Mouse (Mus musculus): ENCODE results near the gene Macrod2.

The Macrod2 gene

DNA sequence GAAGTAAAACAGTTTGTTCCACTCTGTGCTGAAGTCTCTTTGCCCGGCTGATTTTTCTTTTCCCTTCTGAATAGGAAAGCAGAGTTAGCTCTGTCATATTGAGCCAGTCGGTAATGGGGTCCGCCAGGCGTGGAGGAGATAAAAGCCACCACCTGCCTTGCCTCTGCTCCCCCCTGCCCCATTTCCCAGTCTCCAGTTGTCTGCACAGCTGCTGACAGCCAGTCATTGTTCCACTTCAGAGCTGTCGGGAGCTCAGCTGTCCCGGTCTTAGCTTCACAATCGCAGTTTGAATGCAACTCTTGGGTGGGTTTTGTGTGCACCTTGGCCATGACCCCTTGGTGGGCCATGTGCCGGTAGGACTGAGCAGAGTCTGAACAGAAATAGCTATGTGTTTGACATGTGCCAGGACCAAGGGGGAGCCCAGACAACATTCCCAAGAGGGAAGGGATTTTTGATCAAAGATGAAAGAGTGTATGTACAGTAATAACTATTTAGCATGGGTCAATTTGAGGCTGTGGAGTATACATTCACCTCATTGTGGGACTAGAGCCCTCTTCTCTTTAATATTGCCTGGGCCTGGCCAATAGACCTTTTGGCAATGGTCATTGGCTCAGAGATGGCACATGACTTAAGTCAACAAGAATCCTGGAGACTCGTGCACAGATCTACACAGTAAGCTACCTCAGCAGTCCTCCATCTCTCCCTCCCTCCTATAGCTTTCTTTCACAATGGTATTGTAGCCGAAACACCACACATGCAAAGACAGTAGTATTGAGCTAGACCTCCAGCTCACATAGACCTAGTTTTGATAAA, 917.2 kb downstream of the Macrod2 start:
- DNase-seq (ENCODE audit: low read depth), result no peak

DNA sequence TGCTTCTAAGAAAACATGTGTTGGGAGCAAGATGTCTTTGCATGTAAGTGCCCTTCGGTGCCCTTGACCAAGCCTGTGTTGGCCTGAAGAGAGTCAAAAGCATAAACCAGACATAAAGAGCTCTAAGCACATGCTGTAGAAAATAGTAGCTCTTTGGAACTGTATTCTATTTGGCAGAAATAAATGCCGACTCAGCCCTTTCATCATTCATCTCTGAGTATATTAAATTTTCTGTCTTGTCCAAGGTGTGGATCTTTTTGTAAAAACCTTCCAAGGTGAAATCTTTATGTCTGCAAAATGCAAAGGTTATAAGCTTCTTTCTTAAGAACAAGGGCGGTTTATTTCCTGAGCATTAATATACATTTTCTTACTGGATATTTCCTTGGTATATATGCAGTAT, 920.2 kb downstream of the Macrod2 start:
- no peak for DNase-seq (ENCODE audit: low read depth)

DNA sequence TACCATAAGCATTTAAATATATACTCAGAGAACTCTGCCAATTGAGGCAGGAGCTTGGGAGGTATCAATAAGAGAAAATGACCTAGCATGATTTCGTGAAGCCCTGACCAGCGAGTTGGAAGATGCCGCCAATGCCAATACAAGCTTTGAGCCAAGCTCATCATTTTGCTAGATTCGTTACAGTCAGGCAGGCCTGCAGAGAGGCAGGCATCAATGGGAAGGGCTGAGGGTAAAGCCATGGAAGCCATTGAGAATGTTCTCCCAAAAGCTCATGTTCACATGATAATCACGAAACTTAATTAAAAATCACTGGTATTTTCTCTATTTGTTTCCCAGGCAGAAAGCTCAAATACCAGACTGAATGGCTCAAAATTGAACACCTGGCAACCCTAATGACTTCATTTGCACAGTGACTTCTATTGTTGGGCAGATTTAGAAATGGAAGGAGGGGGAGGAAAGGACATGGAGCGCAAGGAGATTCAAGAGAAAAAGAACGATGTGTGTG, 928.9 kb downstream of the Macrod2 start:
- no peak for DNase-seq (ENCODE audit: low read depth)

DNA sequence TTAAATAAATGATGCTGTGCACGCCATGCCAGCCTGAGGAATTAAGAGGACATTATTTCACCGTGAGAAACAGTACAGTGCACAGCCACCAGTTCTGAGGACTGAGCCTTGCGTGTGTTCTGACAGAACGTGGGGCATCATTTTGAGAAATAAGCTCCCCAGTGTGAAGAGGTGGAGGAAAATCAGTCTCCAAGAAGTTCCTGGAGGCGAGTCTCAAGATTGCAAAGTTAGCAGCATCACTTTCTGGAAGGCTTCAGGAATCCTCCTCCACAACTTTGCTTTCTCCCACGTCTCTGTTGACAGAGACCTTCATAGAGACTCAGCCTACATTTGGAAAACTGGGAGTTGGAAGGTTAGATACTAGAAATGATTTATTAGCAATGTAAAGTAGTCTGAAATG, 932.2 kb downstream of the Macrod2 start:
- DNase-seq (ENCODE audit: low read depth), result no peak

DNA sequence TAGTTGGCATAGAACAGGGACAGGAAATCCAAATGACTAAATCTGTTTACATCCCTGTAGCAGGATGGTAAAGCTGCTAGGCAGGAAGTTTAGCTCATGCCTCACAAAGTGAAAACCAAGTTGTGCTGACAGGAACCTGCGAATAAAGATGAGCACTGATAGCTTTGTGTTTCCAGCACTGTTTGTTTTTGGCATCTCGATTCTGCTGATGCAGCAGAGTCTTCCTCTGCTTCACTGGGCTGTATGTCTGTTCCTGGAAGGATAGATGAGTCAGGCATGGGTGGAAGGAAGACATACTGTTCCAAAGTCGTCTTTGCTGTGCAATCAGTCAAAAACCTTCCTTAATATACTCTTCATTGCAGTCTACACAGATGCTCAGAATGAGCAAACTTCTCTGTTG, 942.6 kb downstream of the Macrod2 start:
- DNase-seq (ENCODE audit: low read depth), result no peak

DNA sequence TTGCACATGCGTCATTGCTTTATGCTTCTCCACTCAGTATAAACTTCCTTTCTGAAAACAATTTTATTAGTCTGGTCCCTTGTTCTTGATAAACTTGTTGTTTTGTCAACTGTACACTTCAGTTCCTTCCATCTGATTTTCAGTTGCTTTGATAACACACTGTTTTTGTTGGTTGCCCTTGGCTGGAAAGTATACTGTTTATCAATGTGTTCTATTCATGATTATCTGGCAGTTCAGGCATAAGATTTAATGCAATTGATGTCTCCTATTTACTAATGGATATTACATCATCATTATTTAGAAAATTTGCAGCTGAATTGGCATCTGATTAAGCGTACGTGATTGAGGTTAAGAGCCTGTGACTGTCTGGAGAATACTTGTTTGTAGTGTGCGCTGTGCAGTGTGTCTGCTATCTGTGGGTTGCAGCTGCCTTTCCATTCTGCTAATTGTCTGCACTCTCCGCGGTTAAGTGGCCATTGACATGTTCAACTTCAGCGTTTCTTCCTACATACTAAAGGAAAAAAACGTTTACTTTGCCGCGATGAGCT, 949.0 kb downstream of the Macrod2 start:
- no peak for DNase-seq (ENCODE audit: low read depth)

DNA sequence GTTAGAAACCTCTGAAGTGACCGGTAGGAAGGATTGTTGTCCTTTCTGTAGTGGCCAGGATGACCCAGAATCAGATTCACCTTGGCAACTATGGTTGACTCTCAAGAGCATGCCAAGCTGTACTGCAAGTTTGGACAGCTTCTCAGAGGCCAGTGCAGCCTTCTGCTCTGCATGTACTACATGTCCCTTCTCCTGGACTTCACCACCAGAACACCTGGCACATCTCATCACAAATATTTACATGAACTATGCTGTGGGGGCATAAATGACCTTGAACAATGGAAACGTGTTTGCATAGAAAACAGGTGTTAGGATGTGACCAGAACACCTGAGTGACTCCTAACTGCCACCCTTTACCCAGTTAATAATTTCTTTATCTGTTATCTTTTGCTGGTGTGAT, 957.5 kb downstream of the Macrod2 start:
- no peak for DNase-seq (ENCODE audit: low read depth)

DNA sequence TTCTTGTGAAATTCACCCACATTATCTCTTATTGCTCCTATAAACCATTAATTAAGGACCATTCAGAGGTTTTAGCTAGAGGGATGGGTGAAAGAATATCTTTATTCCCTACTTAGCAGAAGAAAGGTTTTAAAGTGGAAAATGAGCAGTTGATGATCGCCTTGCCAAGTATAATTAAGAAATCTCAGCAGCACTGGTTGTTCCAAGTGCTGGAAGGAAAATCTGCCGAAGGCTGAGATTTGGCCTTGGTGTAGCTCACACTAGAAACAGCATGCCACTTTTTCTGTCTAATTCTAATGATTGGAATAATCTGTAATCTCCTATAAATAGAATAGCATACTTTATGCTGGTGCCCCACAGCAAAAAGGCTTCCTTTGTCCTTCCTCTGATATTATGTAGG, 993.5 kb downstream of the Macrod2 start:
- no peak for DNase-seq (ENCODE audit: low read depth)

DNA sequence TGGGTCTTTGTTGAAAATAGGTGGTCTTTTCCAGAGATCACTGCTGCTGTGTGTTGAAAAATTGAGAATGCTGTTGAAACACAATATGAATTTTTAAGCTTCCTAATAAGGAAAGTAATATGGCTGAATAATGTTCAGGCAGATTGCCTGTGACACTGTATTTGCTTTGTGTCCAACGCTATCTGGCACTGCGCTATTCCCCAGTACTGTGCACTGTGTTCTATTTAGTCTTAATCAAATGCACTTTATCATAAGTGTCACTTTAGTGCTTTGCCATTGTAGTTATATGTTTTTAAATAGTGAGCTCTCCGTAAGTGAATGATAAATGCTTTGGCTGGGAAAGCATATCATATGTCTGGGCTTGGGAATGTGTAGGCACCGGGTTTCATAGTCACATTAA, 996.1 kb downstream of the Macrod2 start:
- no peak for DNase-seq (ENCODE audit: low read depth)

DNA sequence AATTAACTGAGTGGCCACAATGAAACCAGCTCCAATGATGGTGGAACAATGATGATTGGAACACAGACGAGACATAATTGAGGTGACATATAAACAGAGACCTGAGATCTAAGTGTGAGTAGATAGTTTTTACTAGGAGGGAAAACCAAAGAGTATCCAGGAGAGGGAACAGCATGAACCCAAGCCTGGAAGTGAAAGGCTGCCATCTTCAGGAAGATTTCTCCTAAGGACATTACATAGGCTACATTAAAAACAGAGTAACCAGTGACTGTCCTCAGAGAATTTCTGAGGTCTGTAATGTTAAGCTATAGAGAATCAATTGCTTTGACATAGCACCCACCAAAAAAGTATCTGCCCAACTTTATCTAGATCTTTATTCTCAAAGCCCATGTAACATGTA, 999.7 kb downstream of the Macrod2 start:
- no peak for DNase-seq (ENCODE audit: low read depth)

DNA sequence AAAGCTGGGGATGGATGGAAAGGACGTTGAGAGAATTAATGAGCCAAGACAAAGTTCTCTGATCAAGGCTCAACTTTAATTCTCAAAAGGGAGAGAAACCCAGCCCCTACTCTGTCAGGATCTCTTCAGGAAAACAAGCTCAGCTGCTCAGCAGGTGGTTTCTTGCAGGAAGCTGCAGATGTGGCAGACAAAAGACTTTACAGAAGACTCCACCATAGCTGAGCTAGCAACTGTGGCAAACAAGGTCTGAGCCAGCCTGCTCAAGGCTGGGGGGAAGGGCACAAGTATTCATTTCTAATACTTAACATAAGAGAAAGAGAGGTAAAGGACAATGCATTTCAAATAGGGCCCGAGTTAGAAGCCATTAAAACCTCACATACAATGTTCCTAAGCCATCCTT, 1013.7 kb downstream of the Macrod2 start:
- no peak for DNase-seq (ENCODE audit: low read depth)

DNA sequence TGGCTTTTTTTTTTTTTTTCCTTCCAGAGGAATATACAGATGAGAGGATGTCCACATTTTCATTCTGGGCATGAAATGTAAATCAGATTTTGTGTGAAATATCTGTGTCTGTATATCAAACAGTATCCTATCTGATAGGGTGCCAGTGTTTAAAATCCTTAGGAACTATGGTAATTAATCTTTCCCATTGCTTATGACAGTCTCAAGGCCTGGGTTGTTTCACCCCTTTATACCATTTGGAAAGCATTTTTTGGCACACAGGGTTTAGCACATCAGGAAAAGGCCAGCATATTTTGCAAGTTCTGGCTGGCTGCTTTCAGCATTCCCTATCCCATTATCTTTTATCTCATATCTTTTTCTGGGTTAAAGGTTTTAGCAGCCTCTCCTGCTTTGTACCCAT, 1021.3 kb downstream of the Macrod2 start:
- no peak for DNase-seq (ENCODE audit: low read depth)

DNA sequence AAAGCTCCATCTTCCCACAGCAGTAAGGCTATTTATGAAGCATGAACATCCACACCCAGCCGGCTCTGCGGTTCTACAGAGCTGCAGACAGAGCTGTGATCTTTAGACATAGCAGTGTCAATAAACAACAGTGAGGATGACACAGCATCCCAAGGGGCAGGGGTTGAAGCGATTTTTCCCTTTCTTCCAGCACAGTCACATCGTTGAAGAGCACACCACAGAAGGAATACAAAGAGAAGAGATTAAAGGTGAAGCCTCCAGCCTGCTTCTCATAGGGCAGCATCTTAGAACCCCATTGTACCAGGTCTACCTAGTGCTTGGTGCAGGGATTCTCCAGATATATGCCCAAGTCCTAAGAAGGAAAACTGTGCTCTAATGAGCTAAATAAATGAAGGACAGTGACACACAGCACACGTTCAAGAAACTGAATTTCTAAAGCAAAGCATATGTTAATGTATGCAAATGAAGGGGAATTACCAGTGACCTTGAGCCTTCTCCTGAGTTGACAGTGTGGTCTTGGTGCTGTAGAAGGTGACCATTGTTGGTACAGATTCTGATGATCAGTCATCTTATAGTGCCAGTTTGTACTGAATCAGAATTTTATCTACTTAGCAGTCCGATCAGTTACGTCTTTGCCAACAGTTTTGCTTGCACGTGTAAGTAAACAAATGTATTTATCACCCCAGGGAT, 1021.9 kb downstream of the Macrod2 start:
- DNase-seq (ENCODE audit: low read depth), result no peak

DNA sequence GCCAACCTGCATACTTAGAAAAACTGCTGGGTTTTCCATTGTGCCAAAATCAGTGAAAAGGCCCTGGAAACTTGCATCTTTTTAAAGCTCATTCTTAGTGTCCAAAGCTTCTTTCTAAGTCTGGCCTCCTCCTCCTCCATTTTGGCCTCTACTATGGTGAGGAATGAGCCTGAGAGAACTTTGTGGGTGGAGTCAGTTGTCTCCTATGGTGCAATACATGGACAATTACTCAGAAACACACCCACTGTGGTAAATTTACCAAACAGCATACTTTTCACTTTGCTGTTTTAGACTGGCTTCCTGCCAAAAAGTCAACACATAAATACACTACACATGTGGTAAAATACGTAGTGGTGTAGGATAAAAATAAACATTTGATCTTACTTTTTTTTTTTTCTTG, 1024.7 kb downstream of the Macrod2 start:
- DNase-seq (ENCODE audit: low read depth), result no peak

DNA sequence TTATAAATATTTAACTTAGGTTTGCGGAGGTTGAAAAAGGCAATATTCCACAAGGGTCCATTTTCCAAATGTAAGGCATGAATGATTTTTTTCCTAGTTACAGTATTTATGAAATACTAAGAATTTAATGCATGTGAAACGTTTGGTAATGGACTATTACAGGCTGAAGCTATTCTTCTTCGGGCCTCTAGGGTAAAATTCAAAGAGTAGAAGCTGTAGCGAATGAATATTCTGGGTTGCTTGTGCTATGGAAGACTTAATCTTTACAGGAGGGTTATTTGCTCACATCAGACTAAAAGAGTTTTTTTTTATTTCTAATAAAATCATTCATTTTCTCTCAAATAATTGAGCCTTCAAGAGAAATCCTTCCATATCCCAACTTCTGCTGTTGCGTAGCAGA, 1039.0 kb downstream of the Macrod2 start:
- DNase-seq (ENCODE audit: low read depth), result no peak

DNA sequence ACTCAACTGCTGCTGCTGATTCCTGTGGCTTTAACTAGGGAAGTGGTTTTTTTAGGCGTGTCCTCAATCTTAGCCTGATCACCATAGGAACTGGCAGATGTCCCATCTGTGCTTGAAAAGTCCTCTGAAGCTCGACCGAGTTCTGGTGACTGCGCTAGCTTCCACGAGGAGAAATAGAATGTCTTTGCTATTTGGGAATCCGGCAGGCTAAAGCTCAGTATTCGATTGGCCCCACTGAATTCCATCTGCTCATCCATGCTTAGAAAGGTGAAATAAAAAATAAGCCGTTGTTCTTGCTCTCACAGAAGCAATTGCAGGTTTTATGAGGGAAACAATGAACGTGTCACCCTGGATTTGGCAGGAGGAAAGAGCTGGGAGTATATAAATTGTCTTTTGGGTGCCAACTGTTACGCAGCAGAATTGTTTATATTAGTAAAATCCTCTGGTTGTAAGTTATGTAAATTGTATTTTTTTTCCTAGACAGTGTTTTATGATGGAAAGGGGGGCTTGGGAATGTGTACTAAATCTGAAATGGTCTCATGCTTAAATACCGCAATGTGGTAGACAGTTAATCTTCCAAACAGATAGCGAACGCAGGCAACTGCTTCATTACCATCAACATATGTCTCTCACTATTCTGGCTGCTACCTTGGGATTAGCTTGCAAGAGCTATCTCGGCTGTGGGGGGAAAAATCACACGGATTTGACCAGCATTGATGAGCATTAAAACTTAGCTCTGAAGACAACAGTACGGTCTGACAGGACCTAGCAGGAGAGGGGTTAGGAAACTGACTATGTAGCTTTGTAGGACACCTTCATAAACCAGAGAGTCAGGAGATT, 1039.8 kb downstream of the Macrod2 start:
- no peak for DNase-seq (ENCODE audit: low read depth)

DNA sequence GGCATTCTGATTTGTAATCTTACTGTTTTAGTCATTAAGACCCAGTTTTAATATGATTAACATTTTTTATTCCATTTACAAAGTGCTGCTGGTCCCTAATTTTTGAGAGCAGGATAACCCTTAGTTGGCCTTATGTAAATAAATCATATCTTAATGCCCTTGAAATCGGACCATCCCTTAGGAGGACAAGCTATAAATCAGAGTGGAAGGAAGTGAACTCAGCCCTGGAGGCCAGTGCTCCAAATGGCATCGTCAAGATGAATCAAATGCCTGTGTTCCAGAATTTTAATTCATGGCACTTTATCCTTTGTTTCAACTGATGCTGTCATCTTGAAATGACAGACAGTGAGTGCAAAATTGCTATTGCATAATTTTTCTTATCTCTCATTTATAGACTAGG, 1046.8 kb downstream of the Macrod2 start:
- no peak for DNase-seq (ENCODE audit: low read depth)

DNA sequence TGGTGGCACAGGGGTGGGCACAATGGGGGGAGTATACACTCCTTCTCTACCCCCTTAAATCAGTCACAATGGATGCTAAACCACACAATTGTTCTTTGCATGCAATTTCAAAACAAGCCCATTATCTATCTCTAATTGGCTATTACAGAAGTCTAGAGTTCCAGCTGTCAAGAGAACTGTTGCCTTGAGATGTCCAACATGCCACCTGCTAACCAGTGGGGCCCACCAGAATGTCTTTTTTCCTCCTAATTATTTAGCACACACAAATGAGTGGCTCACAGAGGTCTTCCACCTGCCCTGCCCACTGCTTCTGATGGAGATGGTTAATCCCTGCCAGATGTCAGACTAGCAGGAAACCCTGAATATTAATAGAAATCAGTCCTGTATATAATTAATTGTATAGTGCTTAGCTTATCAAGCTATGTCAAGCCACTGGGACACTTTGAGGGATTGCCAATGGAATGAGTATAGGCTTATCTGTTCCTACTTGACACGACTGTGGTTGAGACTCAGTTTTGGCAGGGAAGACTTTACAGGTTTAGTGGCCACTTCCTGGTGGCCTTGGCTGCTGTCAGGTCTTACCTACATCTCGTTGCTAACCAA, 1054.1 kb downstream of the Macrod2 start:
- DNase-seq (ENCODE audit: low read depth), result no peak

DNA sequence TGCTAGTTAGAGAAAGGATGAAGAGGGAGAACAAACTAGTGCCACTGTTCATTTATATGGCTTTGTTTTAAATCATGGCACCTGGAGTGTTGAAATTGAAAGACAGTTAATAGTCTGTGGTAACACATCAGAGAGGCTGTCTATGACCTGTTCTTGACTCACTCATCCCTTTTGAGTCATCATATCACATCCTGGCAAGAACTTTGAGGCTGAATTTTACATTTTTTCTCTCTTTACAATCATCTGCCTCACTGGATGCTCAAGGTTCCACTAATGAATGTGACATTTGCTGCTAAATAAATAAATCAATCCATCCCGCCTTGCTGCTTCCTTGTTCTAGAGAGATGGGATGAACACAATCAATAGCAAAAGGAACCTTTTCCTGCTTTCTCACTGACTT, 1068.8 kb downstream of the Macrod2 start:
- DNase-seq (ENCODE audit: low read depth), result no peak

DNA sequence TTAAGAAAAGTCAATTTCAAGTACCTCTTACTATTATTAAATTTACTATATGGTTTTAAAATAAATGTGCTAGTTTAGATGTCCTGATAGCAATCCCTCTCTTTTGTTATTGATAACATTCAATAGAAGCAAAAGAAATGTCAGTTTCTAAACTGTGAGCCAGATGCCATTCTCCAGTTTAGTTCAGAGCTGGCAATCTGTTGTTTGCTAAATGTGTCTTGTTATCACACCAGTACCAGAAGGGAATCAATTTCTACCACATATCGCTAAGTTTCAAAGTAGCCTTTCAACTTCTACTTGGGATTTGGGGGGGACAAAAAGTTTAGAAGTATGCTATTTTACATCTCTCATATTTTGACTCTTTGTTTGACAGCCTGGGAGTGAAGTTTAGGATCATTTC, 1077.7 kb downstream of the Macrod2 start:
- DNase-seq (ENCODE audit: low read depth), result no peak

DNA sequence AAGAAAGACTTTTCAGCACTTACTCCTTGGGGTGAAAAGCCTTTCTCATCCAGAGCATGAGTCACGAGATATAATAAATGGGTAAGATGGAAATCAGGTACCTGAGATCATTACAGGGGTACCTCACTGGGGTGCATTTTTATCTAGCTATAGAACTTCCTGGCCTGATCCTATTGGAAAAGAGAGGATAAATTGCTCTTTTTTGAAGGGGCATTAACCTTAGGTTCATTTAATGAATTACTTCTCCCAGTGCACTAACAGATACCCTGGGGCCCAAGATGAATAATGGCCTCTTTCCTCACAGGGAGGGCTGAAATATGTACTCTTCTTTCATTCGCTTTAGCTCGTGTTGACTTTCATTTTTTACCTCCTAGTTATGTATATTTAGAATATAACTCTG, 1082.5 kb downstream of the Macrod2 start:
- DNase-seq (ENCODE audit: low read depth), result no peak

DNA sequence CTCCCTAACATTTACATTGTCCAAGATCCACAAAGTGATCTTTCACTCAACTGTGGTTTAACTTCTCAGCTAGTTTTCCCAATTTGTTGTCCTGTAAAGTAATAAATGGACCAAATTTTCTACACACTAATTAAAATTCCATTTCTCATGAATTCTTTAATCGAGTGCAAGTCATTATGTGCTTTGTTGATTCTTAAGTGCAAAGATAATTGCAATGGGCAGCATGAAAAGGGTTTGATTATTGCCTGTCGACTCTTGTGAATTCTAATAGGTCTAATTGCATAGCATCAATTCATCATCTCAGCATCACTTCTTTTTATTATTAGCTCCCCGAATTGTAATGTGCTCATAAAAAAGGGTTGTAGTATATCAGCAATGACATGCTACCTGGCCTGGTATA, 1095.4 kb downstream of the Macrod2 start:
- DNase-seq (ENCODE audit: low read depth), result no peak

Measured in induced T-regulatory cell, adult 2 months (primary cell).